Mouse (Mus musculus): ENCODE measurements around the gene Pomt1. TPM values are rescaled to one million over a fixed set of nuclear protein-coding genes. Genes with fewer than 3 reads are reported as not detected.

Pomt1 gene
- polyA plus RNA-seq, 1 experiment from 2014 or later: 21.6 TPM

GRCm38 (mm10) chr2:32282727-32283126 is 46.3 kb downstream of the Pomt1 start:
- Histone ChIP-seq H3K4me3 (ENCODE audit: low read depth, low read length) (no peak overlapping the region), H3K9me3 (ENCODE audit: low read depth, low read length) (no peaks in the 10 kb centered on the region), H3K27me3 (ENCODE audit: insufficient read depth, low read length) (no peaks in the 10 kb centered on the region), H3K9ac (no peak overlapping the region), H3K27ac (ENCODE audit: low read depth) (no peak overlapping the region), H3K36me3 (ENCODE audit: insufficient read depth) (peaks cover 76% of the 10 kb centered on the region), H3K4me2 (no peak overlapping the region), H3K4me1 (ENCODE audit: insufficient read depth) (peaks cover 4% of the 10 kb centered on the region)
- DNase-seq (peak; percentile 70), ATAC-seq (ENCODE audit: insufficient read depth) (no peak; the same call in 1 of the 2 replicates)
- peak; percentile 73 for TF ChIP-seq CTCF (IDR thresholded peaks at IDR 0.05; ENCODE audit: low read depth)
- 87% methylated on average over 1 of the region's 1 CpGs for WGBS

- DNase-seq: no peak
- no peak overlapping the region for H3K4me2 ChIP-seq
- H3K27me3 ChIP-seq (ENCODE audit: insufficient read depth, low read length): no peaks in the 10 kb centered on the region
- no peak overlapping the region for H3K4me3 ChIP-seq (ENCODE audit: low read depth, low read length)
- no peak overlapping the region for H3K9ac ChIP-seq
- no peak overlapping the region for H3K27ac ChIP-seq (ENCODE audit: low read depth)
- peaks cover 63% of the 10 kb centered on the region for H3K36me3 ChIP-seq (ENCODE audit: insufficient read depth)
- no peaks in the 10 kb centered on the region for H3K9me3 ChIP-seq (ENCODE audit: low read depth, low read length)
- peaks cover 4% of the 10 kb centered on the region for H3K4me1 ChIP-seq (ENCODE audit: insufficient read depth)
- no peak for ATAC-seq (ENCODE audit: insufficient read depth)
- TF ChIP-seq CTCF (IDR thresholded peaks at IDR 0.05; ENCODE audit: low read depth): no peak
- WGBS: 73% methylated on average over 3 of the region's 3 CpGs
These were observed 47.6 kb downstream of the Pomt1 start for GRCm38 (mm10) chr2:32283986-32284385.

DNA sequence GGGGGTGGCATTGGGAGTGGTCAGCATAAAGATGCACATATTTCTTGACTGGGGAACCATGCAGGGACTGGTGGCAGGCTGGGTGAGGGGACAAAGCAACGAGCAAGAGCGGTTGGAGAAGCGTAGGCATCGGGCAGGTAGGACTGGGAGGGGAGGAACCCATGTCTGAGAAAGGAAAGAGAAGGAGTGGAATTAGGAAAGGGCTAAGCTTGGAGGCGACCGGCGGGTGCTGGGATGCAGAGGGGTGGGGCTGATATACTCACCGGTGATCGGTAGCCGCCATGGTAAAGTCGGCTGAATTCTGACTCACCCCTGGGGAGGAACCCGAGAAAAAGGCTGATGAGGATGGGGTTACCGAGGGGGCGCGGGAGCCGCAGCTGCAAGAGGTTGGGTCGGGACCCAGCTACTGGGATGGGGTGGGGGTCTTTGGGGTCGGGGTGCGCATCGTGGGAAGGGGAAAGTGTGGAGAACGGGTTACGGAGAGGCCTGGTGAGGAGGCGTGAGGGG is 51.0 kb downstream of the Pomt1 start, which contains the start of gene Golga2:
Golga2 (plus strand) TSS at position 51 of the 507 bp plus-strand sequence.
- Histone ChIP-seq H3K27ac (ENCODE audit: low read depth) (peak within 1 kb of the TSS; percentile 75), H3K4me2 (peak within 1 kb of the TSS; percentile 84), H3K4me3 (ENCODE audit: low read depth, low read length) (peak within 1 kb of the TSS; percentile 82), H3K9me3 (ENCODE audit: low read depth, low read length) (no peaks in the 10 kb centered on the region), H3K27me3 (ENCODE audit: insufficient read depth, low read length) (no peaks in the 10 kb centered on the region), H3K9ac (peak within 1 kb of the TSS; percentile 91), H3K36me3 (ENCODE audit: insufficient read depth) (peaks cover 40% of the 10 kb centered on the region), H3K4me1 (ENCODE audit: insufficient read depth) (peaks cover 7% of the 10 kb centered on the region)
- under 1% methylated on average over 23 of the region's 23 CpGs for WGBS
- no peak for TF ChIP-seq CTCF (IDR thresholded peaks at IDR 0.05; ENCODE audit: low read depth)
- peak; percentile 6 for ATAC-seq (ENCODE audit: insufficient read depth)
- no peak for DNase-seq

DNA sequence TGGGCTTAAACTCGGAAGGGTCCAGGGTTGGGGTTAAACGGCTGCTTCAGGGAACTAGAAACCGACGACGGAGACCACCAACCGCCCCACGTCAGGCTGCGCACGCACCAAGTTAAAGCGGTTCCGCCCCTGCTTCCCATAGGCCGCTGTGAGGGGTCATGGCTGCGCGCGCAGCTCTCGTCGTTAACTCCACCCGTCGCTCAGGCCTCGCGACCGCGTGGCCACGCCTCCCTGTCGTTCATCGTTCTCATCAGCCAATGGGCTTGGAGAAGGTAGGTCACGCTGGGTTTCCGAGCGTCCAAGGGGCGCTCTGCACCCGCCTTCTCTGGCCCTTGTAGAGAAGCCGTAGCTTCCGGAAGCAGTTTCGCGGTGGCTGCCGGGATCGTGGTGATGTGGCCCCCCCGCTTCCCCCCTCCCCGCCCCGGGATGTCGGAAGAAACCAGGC is 51.6 kb downstream of the Pomt1 start, which contains the start of gene Swi5:
Swi5 (minus strand) TSS at position 153 of the 445 bp plus-strand sequence.
- peak within 1 kb of the TSS; percentile 84 for H3K4me2 ChIP-seq
- H3K27me3 ChIP-seq (ENCODE audit: insufficient read depth, low read length): no peaks in the 10 kb centered on the region
- DNase-seq: peak; percentile 100
- peak within 1 kb of the TSS; percentile 82 for H3K4me3 ChIP-seq (ENCODE audit: low read depth, low read length)
- 0% methylated on average over 41 of the region's 41 CpGs for WGBS
- no peak for TF ChIP-seq CTCF (IDR thresholded peaks at IDR 0.05; ENCODE audit: low read depth)
- peak within 1 kb of the TSS; percentile 91 for H3K9ac ChIP-seq
- peaks cover 40% of the 10 kb centered on the region for H3K36me3 ChIP-seq (ENCODE audit: insufficient read depth)
- peaks cover 7% of the 10 kb centered on the region for H3K4me1 ChIP-seq (ENCODE audit: insufficient read depth)
- H3K27ac ChIP-seq (ENCODE audit: low read depth): peak within 1 kb of the TSS; percentile 75
- peak; percentile 99 for ATAC-seq (ENCODE audit: insufficient read depth)
- no peaks in the 10 kb centered on the region for H3K9me3 ChIP-seq (ENCODE audit: low read depth, low read length)

DNA sequence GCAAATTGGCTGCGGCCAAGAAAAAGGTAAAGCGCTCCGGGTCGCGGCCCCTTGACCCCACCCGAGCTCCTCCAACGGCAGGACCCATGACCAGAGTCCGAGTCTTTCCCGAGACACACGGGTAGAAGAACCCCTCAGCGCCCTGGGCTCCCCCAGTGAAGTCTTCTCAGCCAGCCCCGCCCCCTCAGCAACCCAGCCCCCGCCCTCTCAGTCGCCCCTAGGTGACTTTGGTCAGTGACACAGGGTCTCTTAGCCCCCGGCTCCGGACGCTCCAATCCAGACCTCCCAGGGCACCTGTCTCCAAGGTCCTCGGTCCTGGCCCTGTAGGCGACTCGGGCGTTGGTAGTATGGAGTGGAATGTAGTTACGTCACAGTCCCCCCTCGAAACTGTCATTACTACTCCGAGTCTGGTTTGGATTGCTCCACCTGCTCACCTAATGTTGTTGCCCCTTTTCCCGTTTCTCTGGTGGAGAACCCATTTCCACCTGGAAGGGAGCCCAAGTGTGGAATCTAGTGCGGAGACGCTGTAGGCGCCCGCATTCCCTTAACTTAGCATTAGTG is 52.1 kb downstream of the Pomt1 start:
- TF ChIP-seq CTCF (IDR thresholded peaks at IDR 0.05; ENCODE audit: low read depth): no peak
- Histone ChIP-seq H3K4me3 (ENCODE audit: low read depth, low read length) (peak overlapping the region; percentile 82), H3K9me3 (ENCODE audit: low read depth, low read length) (no peaks in the 10 kb centered on the region), H3K36me3 (ENCODE audit: insufficient read depth) (peaks cover 41% of the 10 kb centered on the region), H3K4me1 (ENCODE audit: insufficient read depth) (peaks cover 7% of the 10 kb centered on the region), H3K27ac (ENCODE audit: low read depth) (peak overlapping the region; percentile 48), H3K4me2 (peak overlapping the region; percentile 73), H3K9ac (peak overlapping the region; percentile 70), H3K27me3 (ENCODE audit: insufficient read depth, low read length) (no peaks in the 10 kb centered on the region)
- WGBS: under 1% methylated on average over 29 of the region's 29 CpGs
- ATAC-seq (ENCODE audit: insufficient read depth) (peak; percentile 67), DNase-seq (peak; percentile 65)

DNA sequence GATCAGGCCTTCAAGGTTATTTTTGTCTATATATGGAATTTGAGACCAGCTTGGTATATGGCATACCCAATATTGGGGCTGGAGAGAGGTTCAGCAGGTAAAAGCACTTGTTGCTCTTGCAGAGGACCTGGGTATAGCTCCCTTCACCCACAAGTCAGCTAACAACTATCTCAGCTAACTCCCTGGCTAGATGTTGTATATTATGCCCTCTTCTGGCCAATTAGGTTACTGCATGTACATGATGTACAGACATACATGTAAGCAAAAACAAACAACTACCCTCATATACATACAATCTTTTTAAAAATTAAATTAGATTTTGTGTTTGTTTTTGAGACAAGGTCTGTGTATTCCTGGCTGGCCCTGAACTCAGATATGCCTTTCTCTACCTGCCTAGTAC is 53.2 kb downstream of the Pomt1 start:
- Histone ChIP-seq H3K4me1 (ENCODE audit: insufficient read depth) (peaks cover 7% of the 10 kb centered on the region), H3K4me3 (ENCODE audit: low read depth, low read length) (peak overlapping the region; percentile 82), H3K27me3 (ENCODE audit: insufficient read depth, low read length) (no peaks in the 10 kb centered on the region), H3K9me3 (ENCODE audit: low read depth, low read length) (no peaks in the 10 kb centered on the region), H3K4me2 (peak overlapping the region; percentile 73), H3K9ac (no peak overlapping the region), H3K36me3 (ENCODE audit: insufficient read depth) (peaks cover 41% of the 10 kb centered on the region), H3K27ac (ENCODE audit: low read depth) (no peak overlapping the region)
- TF ChIP-seq CTCF (IDR thresholded peaks at IDR 0.05; ENCODE audit: low read depth): peak; percentile 65
- ATAC-seq (ENCODE audit: insufficient read depth): no peak
- peak; percentile 80 for DNase-seq

GRCm38 (mm10) chr2:32294348-32294747 is 58.0 kb downstream of the Pomt1 start:
- H3K4me3 ChIP-seq (ENCODE audit: low read depth, low read length): no peak overlapping the region
- no peaks in the 10 kb centered on the region for H3K27me3 ChIP-seq (ENCODE audit: insufficient read depth, low read length)
- DNase-seq: no peak
- peaks cover 63% of the 10 kb centered on the region for H3K36me3 ChIP-seq (ENCODE audit: insufficient read depth)
- H3K9ac ChIP-seq: no peak overlapping the region
- no peak for TF ChIP-seq CTCF (IDR thresholded peaks at IDR 0.05; ENCODE audit: low read depth)
- H3K4me2 ChIP-seq: no peak overlapping the region
- WGBS: 78% methylated on average over 8 of the region's 8 CpGs
- no peaks in the 10 kb centered on the region for H3K9me3 ChIP-seq (ENCODE audit: low read depth, low read length)
- H3K27ac ChIP-seq (ENCODE audit: low read depth): no peak overlapping the region
- no peak for ATAC-seq (ENCODE audit: insufficient read depth)
- H3K4me1 ChIP-seq (ENCODE audit: insufficient read depth): 0 out of 2 replicates have a peak, but pooled peaks cover 2% of the 10 kb centered on the region

Measured in lung, embryonic 14.5 days (tissue).